Mouse (Mus musculus) right cerebral cortex, postnatal 4 days (tissue): ENCODE results near the gene Anxa2.

Experiments
- DNase-seq: peaks from one replicate; pipeline ENCODE4 v3.0.0-alpha.2; 2022

Anxa2 gene

DNA sequence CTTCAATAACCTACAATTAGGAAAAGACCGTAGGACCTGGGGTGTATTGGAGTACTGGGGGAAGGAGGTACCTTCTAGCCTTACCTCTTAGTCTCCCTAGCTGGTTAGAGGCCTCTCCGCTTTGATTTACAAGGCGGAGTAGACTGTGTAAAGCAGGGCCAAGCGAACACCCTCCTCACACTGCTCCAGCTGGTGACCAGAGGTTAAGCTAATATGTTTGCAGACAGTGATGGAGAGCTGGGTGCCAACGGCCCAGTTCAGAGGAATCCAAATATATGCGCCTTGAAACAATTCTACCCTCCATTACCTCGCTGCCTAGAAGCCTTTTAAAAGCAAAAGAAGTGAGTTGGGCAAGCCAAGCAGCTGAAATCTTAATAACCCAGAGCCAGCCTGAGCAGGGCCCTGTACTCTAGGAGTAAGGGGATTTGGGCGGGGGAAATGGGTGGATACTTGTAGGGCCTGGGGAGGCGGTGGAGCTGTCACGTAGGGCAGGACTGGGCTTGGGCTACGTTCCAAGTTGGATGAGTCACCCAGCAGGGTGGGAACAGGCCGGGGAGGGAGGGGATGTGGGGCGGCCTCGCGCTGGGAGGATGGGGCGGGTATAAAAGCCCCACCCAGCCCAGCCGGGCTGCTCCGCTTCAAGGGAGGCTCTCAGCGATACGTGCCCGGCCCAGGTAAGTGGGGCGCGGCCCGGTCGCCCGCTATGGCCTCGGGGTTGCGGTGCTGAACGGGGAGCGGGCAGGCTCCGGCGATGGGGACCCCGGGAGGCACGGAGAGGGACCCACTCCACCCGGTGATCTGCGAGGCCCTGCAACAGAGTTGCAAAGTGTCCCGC is at the start of gene Anxa2:
TSS of gene Anxa2 (plus strand) at position 555 of the 835 bp plus-strand sequence.
- peak; percentile 47 for DNase-seq

DNA sequence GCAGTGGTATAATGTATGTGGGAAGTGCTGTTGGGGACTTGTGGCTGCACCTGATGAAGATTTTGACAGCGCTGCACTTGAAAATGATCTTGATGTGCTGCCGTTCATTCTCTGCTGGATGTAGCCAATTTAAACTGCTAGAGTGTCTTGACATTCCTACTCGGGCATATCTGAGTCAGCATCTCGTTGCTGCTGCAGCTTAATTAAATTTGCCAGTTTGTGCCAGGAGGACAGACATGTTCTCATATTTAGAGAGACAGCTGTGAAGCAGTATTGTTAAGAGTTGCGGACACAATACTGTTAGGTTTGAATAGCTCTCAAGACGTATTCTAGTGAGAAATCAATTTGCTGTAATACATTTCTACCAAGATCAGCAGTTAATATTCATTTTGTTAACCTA is 48.7 kb upstream of the Anxa2 start:
- DNase-seq: no peak

- DNase-seq: no peak
Observed at GRCm38 (mm10) chr9:69419476-69419875, 33.9 kb upstream of the Anxa2 start.

DNA sequence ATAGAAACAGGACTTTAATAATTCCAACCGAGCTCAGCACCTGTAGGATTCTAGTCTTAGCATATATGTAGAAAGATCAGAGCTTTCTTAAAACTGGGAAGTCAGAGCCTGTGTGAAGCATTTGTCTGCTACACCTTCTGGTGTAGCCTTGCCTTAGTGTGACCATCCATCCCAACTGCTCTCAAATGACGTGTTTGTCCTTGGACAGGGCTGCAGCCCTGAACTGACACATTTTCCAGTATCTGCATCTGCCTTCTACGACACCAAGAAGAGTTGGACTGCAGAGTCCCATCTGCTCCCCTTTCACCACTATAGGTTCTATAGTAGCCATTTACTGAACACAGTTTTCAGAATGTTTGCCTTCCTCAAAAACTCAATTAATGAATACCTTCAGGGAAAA is 22.9 kb upstream of the Anxa2 start:
- no peak for DNase-seq

- no peak for DNase-seq
Observed at GRCm38 (mm10) chr9:69431863-69432555, 21.4 kb upstream of the Anxa2 start.

GRCm38 (mm10) chr9:69435194-69435593 is 18.2 kb upstream of the Anxa2 start:
- DNase-seq: no peak

DNA sequence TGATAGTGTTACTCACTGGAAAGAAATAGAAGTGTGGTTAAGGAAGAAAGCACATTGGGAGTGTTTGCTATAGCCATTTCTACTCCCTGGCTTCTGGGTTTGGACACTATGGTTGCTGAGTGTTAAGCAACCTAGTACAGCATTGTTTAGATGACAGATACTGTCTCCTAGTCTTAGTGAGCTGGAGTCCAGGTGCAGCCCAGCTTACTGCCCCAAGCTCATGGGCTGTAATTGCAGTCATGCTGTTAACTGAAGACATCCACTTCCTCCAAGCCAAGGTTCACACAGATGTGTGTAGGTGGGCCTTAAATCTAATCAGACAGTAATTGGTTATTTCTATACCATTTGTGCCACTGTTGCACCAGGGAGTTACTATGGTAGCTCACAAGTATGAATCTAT is 17.8 kb upstream of the Anxa2 start:
- no peak for DNase-seq

- no peak for DNase-seq
Observed at GRCm38 (mm10) chr9:69439805-69440357, 13.5 kb upstream of the Anxa2 start.

DNA sequence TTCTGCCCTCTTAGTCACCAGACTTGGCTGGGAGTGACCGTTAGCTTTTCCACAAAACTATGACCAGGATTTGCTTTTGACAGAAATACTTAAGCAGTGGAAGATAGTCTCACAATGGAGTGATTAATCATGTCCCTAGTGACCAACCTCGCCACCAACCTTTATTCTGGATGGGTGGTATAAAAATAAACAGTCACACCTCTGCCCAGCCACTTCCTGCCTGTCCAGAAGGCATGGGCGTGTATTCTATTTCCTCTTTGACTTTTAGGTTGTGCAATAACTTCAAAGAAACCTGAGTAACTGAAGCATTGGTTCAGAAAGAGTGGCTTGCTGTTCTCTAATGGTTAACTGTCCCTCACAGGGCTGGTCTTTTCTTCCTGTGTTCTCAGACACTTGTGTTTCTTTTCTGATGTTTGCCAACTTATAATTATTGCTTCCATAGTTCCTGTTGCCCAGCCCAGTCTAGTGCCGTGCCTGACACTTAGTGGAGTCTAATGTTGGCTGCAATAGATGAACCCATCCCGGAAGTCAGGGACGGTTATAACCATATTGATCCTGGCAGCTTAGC is 10.9 kb upstream of the Anxa2 start:
- no peak for DNase-seq

GRCm38 (mm10) chr9:69443203-69443602 is 10.2 kb upstream of the Anxa2 start:
- DNase-seq: no peak

- no peak for DNase-seq
Observed at GRCm38 (mm10) chr9:69448801-69449200, 4.6 kb upstream of the Anxa2 start.

GRCm38 (mm10) chr9:69450636-69451035 is 2.8 kb upstream of the Anxa2 start:
- DNase-seq: no peak

- no peak for DNase-seq
Observed at GRCm38 (mm10) chr9:69451886-69452810, 1.3 kb upstream of the Anxa2 start.

GRCm38 (mm10) chr9:69453901-69454666 is 664 bp downstream of the Anxa2 start:
- no peak for DNase-seq

GRCm38 (mm10) chr9:69454691-69455090 is 1.3 kb downstream of the Anxa2 start:
- DNase-seq: no peak

GRCm38 (mm10) chr9:69455391-69455790 is 2.0 kb downstream of the Anxa2 start:
- no peak for DNase-seq

DNA sequence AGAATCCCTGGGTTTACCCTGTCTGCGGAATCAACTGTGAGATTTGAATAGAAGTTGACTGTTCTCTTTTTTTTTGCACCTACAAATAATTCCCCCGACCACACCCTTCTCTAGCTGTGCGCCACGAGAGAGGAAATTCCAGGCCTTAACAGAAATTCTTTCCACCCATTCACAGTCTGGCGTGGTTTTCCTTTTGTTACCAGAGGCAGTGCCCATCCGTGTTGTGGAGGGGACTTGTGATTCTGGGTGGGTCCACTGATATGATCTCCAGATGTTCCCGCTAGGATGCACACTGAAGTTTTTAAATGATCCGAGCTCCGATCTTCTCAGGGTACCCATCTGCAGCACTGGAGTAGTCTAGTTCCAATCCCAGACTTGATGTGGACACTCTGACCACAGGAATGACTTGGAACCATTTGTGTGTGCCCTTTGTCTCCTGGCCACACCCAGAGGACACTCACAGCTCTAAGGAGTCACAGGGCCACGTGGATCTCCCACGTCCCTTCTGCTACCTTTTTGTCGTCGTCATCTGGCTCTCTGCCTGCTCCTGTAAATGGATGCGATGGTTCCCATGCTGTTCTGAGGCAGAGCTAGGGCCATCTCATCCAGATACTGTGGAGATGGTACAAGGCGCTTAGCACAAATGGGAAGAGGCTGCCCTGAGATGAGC is 3.1 kb downstream of the Anxa2 start:
- DNase-seq: no peak

DNA sequence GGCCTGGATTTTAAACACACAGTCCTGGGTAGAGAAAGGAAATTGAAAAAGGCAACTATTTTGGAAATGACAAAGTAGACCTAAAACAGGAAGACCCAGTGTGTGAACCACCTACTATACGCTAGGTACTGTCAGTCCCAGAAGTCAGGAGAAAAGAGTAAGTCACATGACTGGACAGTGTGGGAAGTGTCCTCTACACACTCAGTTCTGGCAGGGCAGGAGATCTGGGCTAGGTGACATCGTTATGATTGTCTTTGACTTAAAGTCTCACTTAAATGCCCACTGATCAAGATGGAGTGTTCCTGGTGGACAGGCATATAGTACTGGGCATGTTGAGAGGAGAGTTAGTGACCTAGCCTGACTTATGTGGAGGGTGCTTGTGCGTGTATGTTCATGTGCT is 3.7 kb downstream of the Anxa2 start:
- DNase-seq: no peak

GRCm38 (mm10) chr9:69457747-69458625 is 4.6 kb downstream of the Anxa2 start:
- no peak for DNase-seq

DNA sequence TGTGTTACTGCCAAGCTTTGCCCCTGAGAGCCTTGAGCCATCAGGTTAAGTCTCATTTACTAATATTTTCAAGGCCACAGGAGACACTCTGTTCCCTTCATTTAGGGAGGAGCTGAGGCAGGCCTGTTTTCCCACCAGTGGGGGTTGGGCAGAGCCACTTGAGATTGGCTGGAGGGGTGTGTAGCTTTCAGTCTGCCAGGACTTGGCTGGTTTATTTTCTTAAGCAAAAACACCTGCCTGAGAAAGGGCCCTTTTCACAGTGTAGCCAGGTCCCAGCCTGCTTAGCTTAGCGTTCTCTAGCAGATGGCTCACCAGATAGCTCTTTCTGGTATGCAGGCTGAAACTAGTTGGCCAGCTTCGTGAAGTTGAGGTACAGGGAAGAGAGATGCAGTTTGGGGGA is 5.6 kb downstream of the Anxa2 start:
- no peak for DNase-seq
